Mouse (Mus musculus) testis, postnatal 10 days (tissue): ENCODE measurements around the gene Wdr61.

Experiments used
- DNase-seq: peaks from one replicate; pipeline ENCODE4 v3.0.0; 2021; ENCODE audit warnings: low spot score

Wdr61 gene

DNA sequence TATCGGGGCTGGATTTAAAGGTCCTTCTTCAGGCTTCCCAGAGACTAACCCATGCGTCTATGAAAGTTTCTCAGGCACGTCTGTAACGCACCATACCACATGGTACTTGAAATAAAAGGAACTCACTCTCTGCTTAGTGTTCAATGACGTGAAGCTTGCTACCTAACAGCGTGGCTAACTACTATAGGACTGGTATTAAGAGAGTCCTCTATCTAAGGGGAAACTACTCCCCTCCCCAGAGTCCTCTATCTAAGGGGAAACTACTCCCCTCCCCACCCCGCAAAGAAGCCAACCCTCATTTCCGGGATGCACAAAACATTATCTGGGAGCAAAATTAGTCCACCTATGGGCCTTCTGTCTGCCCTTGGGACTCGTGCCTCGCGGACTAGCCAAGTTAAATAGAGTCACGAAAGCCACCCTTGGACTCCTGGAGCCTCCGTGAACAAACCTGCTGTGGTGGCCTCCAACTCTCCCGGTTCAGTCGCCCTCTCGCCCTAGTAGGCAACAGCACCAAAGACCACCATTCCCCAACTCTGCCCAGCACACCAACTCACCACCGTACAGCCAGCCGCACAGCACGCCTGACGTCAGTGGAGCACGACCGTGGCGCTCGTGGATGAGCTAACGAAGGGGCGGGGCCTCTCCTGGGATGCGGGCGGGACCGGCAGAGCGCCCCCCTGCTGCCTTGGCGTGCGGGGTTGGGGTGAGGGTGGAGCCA lies at the start of gene Wdr61:
Wdr61 (minus strand) TSS at position 599 of the 718 bp plus-strand sequence.
- peak; percentile 99 for DNase-seq

DNA sequence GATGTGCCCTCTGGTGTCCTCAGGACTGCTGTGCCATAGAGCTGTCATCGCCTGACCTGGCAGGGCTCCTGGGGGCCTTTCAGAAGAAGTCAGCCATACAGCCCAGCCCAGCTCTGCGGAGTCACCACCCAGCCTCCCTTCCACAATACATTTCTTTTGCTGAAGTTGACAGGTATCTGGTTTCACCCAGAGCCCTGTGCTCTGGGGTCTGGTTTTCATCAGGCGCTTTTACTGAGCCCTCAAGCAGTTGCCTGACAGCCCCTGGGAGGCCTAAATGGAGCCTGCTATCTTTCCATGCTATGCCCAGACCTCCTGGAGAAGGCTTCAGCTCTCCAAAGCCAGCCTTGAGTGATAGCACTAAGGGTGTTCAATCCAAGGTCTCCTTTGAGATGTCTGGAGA lies 49.7 kb upstream of the Wdr61 start:
- DNase-seq = no peak

DNA sequence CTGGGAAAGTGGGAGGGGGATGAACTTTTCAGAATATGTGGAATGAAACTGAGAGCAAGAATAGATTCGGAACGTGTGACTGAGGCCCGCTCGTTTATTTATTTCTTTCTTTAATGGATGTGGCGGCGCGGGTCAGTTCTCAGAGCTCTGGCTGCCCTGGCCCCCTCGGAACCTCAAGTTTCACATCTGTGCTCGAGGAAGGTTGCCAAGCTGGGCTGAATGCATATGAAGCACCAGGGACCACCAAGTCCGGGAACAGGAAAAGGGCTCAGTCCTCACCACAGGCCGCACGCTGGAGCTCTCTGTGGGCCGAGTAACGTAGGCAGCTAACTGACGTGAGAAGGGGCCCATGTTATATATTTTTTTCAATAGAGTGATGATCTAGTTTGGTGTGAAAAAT lies 48.2 kb upstream of the Wdr61 start:
- DNase-seq = no peak

GRCm38 (mm10) chr9:54779280-54779679 lies 45.0 kb upstream of the Wdr61 start:
- no peak for DNase-seq

GRCm38 (mm10) chr9:54776451-54776982 lies 42.2 kb upstream of the Wdr61 start:
- DNase-seq = no peak

DNA sequence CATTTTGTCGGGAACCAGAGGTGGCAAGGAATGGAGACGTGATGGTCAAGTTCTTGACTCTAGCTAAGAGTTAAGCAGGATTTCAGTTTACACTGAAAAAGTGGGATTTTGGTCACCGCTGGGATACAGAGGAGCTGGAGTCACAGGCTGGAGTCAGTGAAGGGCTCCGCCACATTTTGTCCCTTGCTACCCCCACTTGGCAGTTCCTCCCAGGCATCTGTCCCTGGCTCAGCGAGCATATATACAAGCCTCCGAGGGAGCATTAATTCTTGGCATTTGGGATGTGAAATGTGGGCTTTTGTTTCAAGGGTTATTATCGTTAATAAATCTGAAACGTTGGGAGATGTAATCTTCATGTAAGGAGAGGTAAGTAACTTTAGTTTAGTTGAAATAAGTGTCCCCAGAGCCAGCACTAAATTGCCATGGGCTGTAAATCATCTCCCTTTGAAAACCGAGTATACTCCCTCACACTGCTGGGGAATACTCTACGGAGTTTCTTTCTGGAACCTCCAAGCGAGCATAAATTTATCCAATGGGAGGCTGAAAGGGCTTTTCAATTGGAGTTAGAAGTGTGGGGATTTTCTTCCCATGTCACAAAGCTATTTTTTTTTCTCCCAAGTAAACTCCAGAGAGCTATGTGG lies 35.9 kb upstream of the Wdr61 start:
- DNase-seq = no peak

- DNase-seq = no peak
These were observed 31.2 kb upstream of the Wdr61 start for GRCm38 (mm10) chr9:54765336-54766085.

- DNase-seq = peak; percentile 53
These were observed 30.4 kb upstream of the Wdr61 start, which contains the start of gene Crabp1 for GRCm38 (mm10) chr9:54764561-54765217. TSS of gene Crabp1 (plus strand) at chr9:54764748.

GRCm38 (mm10) chr9:54764091-54764490 lies 29.8 kb upstream of the Wdr61 start:
- no peak for DNase-seq

DNA sequence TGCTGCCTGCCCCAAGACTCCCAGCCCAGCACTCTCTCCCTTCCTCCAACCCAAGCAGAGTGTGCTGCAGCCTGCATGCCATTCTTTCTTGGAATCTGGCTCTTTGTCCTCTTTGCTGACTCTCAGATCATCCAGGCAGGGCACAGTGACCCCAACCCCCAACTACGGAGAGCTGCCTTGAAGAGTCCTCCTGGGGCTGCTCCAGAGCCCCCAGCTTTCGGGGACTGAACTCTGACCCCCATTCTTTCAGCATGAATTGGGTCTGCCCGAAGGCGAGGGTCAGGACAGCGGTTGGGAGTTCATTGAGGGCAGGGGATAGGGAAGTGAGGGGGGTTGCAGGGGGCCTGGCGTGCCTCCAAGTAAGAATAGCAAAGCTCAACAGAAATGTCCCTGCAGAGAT lies 25.3 kb upstream of the Wdr61 start:
- DNase-seq = no peak

GRCm38 (mm10) chr9:54752944-54753295 lies 18.6 kb upstream of the Wdr61 start:
- no peak for DNase-seq

- DNase-seq = no peak
These were observed 18.1 kb upstream of the Wdr61 start for GRCm38 (mm10) chr9:54752201-54752943.

- DNase-seq = no peak
These were observed 17.4 kb upstream of the Wdr61 start for GRCm38 (mm10) chr9:54751684-54752083.

DNA sequence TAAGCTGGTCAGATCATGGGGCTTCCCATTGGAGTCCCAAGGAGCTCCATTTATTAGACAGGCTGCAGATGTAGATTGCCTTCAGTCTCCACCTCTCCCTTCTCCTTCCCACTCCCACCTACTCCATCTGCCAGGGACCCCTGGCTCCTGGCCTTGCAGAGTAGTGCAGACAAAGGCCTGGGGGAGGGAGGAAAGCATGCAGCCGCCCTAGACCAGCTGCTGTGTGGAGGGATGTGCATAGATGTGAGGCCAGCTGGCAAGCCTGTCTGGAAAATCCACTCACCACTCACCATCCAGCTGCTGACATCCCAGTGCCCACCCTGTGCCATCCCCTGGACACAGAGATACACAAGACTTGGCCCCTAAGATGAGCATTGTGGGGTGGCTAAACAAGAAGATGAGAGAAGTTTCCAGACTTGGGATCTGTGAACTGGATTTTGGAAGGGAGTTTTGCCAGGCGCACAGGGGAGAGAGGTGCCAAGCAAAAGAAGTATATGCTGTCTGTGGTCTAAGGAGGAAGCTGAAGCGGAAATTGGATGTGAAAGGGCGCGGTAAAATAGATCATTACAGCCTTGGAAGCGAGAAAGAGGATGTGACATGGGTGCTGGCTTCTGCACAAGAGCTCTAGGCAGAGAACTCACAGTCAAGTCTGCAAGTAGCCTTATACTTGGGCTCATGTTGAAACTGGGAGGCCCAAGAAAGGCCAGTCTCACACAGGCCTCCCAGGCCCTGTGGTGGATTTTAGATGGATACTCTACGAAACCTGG lies 16.1 kb upstream of the Wdr61 start:
- DNase-seq = no peak

DNA sequence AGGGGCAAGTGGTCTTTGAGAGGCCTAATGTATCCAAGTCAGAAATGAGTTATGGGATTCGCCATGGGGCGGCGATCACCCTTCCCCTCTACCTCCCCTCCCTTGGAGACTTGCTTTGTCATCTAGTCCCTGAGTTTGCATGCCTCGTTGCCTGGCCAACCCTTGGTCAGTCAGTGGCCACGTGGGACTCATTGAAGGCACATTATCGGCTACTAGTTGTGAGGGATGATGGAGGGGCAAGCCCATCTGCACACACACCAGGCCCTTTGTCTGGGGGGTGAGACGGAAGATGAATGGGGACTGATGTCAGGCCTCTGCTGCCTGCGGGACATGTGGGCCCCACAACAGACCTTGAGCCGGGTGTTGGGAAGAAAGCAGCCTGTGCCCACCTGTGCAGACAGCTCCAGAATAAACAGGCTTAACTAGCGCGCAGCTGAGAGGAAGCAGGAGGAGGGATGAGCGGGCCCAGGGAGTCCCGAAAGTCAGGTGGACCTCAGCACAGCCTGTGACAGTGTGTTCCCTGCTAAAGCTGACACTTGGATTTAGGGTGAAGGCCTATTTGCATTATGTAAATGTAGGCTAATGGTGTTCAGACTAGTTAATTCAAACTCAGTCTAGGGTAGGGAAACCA lies 11.5 kb upstream of the Wdr61 start:
- DNase-seq = no peak

DNA sequence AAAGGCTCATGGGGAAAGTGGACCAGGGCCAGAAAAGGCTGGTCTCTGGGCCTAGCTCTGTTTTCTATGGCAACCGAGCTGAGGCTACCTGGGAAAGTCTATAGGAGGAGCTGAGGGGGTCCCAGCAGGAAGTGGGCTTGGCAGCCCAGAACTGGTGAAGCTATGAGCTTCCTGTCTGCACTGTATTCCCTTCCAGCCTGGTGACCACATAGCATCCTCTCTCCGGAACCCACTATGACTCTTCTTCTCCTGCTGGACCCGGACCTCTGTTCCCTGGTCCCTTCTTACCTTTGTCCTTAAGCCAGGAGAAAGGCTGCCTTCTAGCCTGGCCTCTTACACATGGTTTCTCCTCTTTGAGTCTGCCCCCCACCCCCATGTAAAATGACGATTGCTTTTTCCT lies 9.6 kb upstream of the Wdr61 start:
- no peak for DNase-seq

DNA sequence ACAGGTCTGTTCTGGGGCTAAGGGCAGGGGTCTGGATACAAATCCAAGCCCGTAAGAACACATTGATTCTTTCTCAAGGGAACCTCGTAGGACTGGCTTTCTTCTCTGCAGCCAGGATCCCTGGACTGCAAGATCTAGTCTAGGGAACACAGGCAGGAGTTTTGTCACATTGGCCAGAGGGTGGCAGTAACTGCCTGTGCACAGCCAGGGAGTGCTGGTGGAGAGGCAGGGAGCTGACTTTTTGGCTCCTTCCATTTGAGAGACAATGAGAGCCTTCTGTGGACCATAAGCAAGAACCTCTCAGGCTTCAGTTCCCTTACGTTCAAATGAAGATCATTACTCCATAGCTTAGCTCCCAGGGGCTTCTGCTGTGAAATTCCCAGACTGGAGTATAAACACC lies 4.1 kb upstream of the Wdr61 start:
- peak; percentile 70 for DNase-seq

- peak; percentile 58 for DNase-seq
These were observed 2.0 kb upstream of the Wdr61 start for GRCm38 (mm10) chr9:54736284-54736701.

- DNase-seq = no peak
These were observed 427 bp upstream of the Wdr61 start for GRCm38 (mm10) chr9:54734639-54735252.

- no peak for DNase-seq
These were observed 2.2 kb downstream of the Wdr61 start for GRCm38 (mm10) chr9:54732122-54732521.
